Mouse (Mus musculus) retina, postnatal 7 days (tissue): ENCODE measurements around the gene Tacc3.

Source experiments
- DNase-seq: peaks from one replicate; pipeline ENCODE4 v3.0.0-alpha.2; 2012; ENCODE audit warnings: low read depth, low spot score

Gene Tacc3

GRCm38 (mm10) chr5:33694848-33695717, 37.2 kb downstream of the Tacc3 start:
- DNase-seq, result peak; percentile 86

GRCm38 (mm10) chr5:33695718-33696121, 37.8 kb downstream of the Tacc3 start:
- no peak for DNase-seq

GRCm38 (mm10) chr5:33696430-33696829, 38.5 kb downstream of the Tacc3 start:
- DNase-seq, result no peak

GRCm38 (mm10) chr5:33697534-33697933, 39.6 kb downstream of the Tacc3 start:
- no peak for DNase-seq

- DNase-seq, result no peak
These were observed 40.1 kb downstream of the Tacc3 start for GRCm38 (mm10) chr5:33697947-33698512.

- no peak for DNase-seq
These were observed 40.7 kb downstream of the Tacc3 start for GRCm38 (mm10) chr5:33698669-33699068.

- no peak for DNase-seq
These were observed 42.1 kb downstream of the Tacc3 start for GRCm38 (mm10) chr5:33700010-33700409.

- DNase-seq, result no peak
These were observed 43.9 kb downstream of the Tacc3 start for GRCm38 (mm10) chr5:33701832-33702231.

- no peak for DNase-seq
These were observed 46.1 kb downstream of the Tacc3 start for GRCm38 (mm10) chr5:33703999-33704398.

GRCm38 (mm10) chr5:33704945-33705611, 47.1 kb downstream of the Tacc3 start:
- DNase-seq, result no peak

- DNase-seq, result no peak
These were observed 47.9 kb downstream of the Tacc3 start for GRCm38 (mm10) chr5:33705612-33706349.

GRCm38 (mm10) chr5:33706350-33706629, 48.4 kb downstream of the Tacc3 start:
- no peak for DNase-seq

GRCm38 (mm10) chr5:33707163-33707562, 49.2 kb downstream of the Tacc3 start:
- no peak for DNase-seq

- no peak for DNase-seq
These were observed 51.1 kb downstream of the Tacc3 start for GRCm38 (mm10) chr5:33709037-33709436.

GRCm38 (mm10) chr5:33712550-33712949, 54.6 kb downstream of the Tacc3 start:
- no peak for DNase-seq

GRCm38 (mm10) chr5:33715182-33715581, 57.3 kb downstream of the Tacc3 start:
- no peak for DNase-seq

GRCm38 (mm10) chr5:33716467-33716866, 58.5 kb downstream of the Tacc3 start:
- DNase-seq, result no peak

- no peak for DNase-seq
These were observed 60.5 kb downstream of the Tacc3 start for GRCm38 (mm10) chr5:33718460-33718859.

GRCm38 (mm10) chr5:33720852-33721490, 63.0 kb downstream of the Tacc3 start:
- no peak for DNase-seq

- peak; percentile 24 for DNase-seq
These were observed 63.8 kb downstream of the Tacc3 start, which contains the start of gene Fgfr3 for GRCm38 (mm10) chr5:33721541-33722265. Fgfr3 (plus strand) TSS chr5:33721674.
